Mouse (Mus musculus) ES-E14 (cell line): Measurements from ENCODE around the gene Ralgps1. TPM values are rescaled to one million over a fixed set of nuclear protein-coding genes. Genes with fewer than 3 reads are reported as not detected.

Source experiments
- DNase-seq: peaks from one replicate; pipeline ENCODE4 v3.0.0-alpha.2; 2013; ENCODE audit warnings: low read depth, low spot score
- H3K27ac ChIP-seq: 2 replicates; pipeline ENCODE4 v1.5.1; 2012; ENCODE audit warnings: low read depth, mild to moderate bottlenecking, low read length, moderate library complexity, mixed read lengths; ENCODE audit not compliant: poor library complexity, insufficient read depth, severe bottlenecking
- H3K36me3 ChIP-seq: 2 replicates; pipeline ENCODE4 v1.6.1; 2012; ENCODE audit warnings: mild to moderate bottlenecking, low read length, moderate library complexity, mixed read lengths; ENCODE audit not compliant: control insufficient read depth, poor library complexity, insufficient read depth, severe bottlenecking
- H3K4me1 ChIP-seq, 2 experiments: fragments of 150-350 bp in 1 of 2; sonication (generic) in 1 of 2; 2 replicates each; pipeline ENCODE4 v1.6.1; 2012; ENCODE audit warnings: low read length in 2 of 2, mild to moderate bottlenecking in 1 of 2, mixed read lengths in 1 of 2; ENCODE audit not compliant: control insufficient read depth in 2 of 2, insufficient read depth in 2 of 2, poor library complexity in 1 of 2
- H3K4me3 ChIP-seq, 2 experiments: fragments of 150-350 bp in 1 of 2; sonication (generic) in 1 of 2; 2 replicates each; pipeline ENCODE4 v1.5.1; 2012; ENCODE audit warnings: low read length in 2 of 2, low read depth in 1 of 2, mild to moderate bottlenecking in 1 of 2, mixed read lengths in 1 of 2; ENCODE audit not compliant: insufficient read depth in 1 of 2, poor library complexity in 1 of 2, severe bottlenecking in 1 of 2
- H3K9ac ChIP-seq: 2 replicates; pipeline ENCODE4 v1.6.1; 2012; ENCODE audit warnings: low read depth, mild to moderate bottlenecking, low read length, mixed read lengths; ENCODE audit not compliant: poor library complexity, insufficient read depth, severe bottlenecking
- H3K9me3 ChIP-seq: fragments of 150-350 bp; sonication (generic); 2 replicates; pipeline ENCODE4 v1.6.1; 2012; ENCODE audit warnings: low read depth, mild to moderate bottlenecking, low read length; ENCODE audit not compliant: control insufficient read depth, insufficient read depth
- CHD2 ChIP-seq: IDR thresholded peaks from 2 replicates; pipeline ENCODE4 v1.6.1; 2014; ENCODE audit warnings: mild to moderate bottlenecking, low read depth, low read length, inconsistent platforms
- HCFC1 ChIP-seq: IDR thresholded peaks from 2 replicates; pipeline ENCODE4 v1.6.1; 2012; ENCODE audit warnings: low read length, inconsistent platforms, borderline replicate concordance; ENCODE audit not compliant: insufficient read depth
- MAFK ChIP-seq: IDR thresholded peaks from 2 replicates; pipeline ENCODE4 v1.6.1; 2014; ENCODE audit warnings: mild to moderate bottlenecking, low read depth, low read length, inconsistent platforms; ENCODE audit not compliant: insufficient read depth
- ZC3H11A ChIP-seq: IDR thresholded peaks from 2 replicates; pipeline ENCODE4 v1.6.1; 2012; ENCODE audit warnings: low read depth, mild to moderate bottlenecking, inconsistent platforms, low read length, borderline replicate concordance
- ZNF384 ChIP-seq: IDR thresholded peaks from 2 replicates; pipeline ENCODE4 v1.6.1; 2012; ENCODE audit warnings: low read depth, low read length, inconsistent platforms
- in situ Hi-C, 2 experiments: fragments of 600-800 bp; cut with MboI; formaldehyde crosslinking; loops; one replicate each; pipeline ENCODE4 v1.15.1; 2025; ENCODE audit warnings: low sequenced_read_pairs in 2 of 2, inconsistent platforms in 1 of 2; ENCODE audit not compliant: unreplicated experiment in 2 of 2
- total RNA-seq: library from RNA; depleted of rRNA; stranded (reverse); fragments of 300-350 nt; gene quantifications from 2 replicates; pipeline ENCODE4 v1.2.3, GENCODE M21; 2012

Gene Ralgps1
- total RNA-seq, 1 experiment, result 5.4 TPM

DNA sequence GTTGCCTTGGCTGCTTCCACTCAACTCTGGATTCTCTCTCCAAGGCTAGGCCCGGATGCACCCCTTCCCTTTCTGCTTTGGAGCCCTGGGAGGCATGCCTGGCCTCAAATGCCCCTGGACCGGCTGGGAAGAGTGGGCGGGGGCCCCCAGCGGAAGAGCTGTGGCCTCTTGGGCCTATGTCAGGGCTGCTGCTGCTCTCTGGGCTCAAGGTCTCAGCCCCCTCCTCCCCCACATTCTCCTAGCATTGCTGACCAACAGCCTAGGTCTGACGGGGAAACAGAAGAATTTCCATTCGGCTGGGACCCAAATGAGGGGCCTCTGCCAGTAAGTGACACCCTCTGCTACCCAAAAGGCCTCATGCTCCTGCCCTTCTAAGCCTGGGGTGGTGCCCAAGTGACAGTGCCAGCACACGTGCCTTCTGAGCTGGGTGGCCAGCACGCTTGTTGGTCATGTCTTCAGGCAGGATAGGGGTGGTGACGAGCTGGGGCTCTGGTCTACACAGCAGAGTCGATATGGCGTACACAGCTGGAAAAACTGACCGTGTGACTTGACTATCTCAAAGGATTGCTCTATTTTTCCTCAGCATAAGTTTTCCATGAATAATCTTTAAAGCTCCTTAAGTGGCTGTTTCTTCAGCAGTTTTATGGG is 210.8 kb downstream of the Ralgps1 start:
- no peak overlapping the region for H3K4me3 ChIP-seq
- H3K27ac ChIP-seq, result no peak overlapping the region
- no peaks in the 10 kb centered on the region for H3K9me3 ChIP-seq
- in situ Hi-C loops, result no loop called here
- no peaks in the 10 kb centered on the region; the same call in 1 of the 2 replicates for H3K36me3 ChIP-seq
- H3K9ac ChIP-seq, result no peak overlapping the region
- DNase-seq, result no peak
- H3K4me1 ChIP-seq, result peaks cover 0 to 15% of the 10 kb centered on the region in 2 experiments; a peak in 2 of 4 replicates
- TF ChIP-seq CHD2 (no peak), MAFK (no peak), ZNF384 (no peak), HCFC1 (no peak), ZC3H11A (no peak)

GRCm38 (mm10) chr2:33159593-33159992 is 211.7 kb downstream of the Ralgps1 start:
- Histone ChIP-seq H3K27ac (no peak overlapping the region), H3K4me1 (peaks cover 0 to 15% of the 10 kb centered on the region in 2 experiments; a peak in 2 of 4 replicates), H3K9me3 (no peaks in the 10 kb centered on the region), H3K4me3 (no peak overlapping the region), H3K9ac (no peak overlapping the region), H3K36me3 (no peaks in the 10 kb centered on the region; the same call in 1 of the 2 replicates)
- TF ChIP-seq HCFC1 (no peak), CHD2 (no peak), MAFK (no peak), ZC3H11A (no peak), ZNF384 (no peak)
- peak; percentile 48 for DNase-seq
- in situ Hi-C loops, result loop anchor here (5.0 to 10.0 kb wide), 2 partner anchors 193 to 195 kb away; no protein-coding TSS in a partner anchor

DNA sequence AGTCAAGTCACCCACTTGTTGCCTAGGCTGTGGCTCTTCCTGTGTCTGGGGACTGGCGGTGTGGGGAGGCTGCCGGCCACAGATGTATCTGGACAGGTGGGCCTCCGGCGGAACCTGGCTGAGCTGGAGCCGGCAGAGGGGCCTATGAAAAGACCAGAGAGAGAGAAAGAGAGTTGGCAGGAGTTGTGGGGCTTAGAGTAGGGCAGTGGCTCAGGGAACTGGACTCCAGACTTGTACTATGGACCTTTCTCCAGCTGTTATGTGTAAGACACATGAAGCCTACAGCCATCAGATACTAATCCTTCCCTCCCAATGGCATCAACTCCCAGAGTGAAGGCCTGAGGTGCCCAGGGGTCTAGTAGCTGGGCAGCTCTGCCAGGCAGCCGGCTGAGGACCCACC is 212.4 kb downstream of the Ralgps1 start:
- Histone ChIP-seq H3K4me1 (peaks cover 0 to 15% of the 10 kb centered on the region in 2 experiments; a peak in 2 of 4 replicates), H3K4me3 (no peak overlapping the region), H3K9ac (no peak overlapping the region), H3K9me3 (no peaks in the 10 kb centered on the region), H3K27ac (no peak overlapping the region), H3K36me3 (no peaks in the 10 kb centered on the region; the same call in 1 of the 2 replicates)
- no peak for TF ChIP-seq MAFK
- no peak for TF ChIP-seq CHD2
- TF ChIP-seq ZNF384, result no peak
- no peak for TF ChIP-seq HCFC1
- TF ChIP-seq ZC3H11A, result no peak
- in situ Hi-C loops, result loop anchor here (5.0 to 10.0 kb wide), 2 partner anchors 193 to 196 kb away; no protein-coding TSS in a partner anchor
- DNase-seq, result no peak

DNA sequence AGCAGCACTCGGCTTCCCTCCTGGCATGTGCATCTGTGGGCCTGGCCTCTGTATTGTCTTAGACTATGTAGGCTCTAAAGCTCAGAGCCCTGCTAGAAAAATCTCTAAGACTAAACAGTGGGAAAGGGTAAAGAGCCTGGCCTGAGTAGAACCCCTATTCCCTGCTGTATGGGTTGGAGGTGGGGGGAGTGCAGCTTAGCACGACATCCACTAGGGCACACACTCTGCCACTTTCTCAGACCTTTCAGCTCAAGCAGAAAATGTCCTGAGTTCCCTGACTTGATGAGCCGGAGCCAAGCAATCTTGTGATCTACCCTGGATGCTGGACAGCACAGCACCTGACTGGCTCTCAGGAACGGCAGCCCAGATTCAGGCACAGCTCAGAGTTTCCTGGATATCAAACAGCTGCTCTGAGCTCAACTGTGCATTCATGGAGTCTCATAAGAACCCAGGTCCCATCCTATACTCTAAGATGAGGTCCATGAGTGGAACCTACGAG is 215.0 kb downstream of the Ralgps1 start:
- TF ChIP-seq MAFK, result no peak
- TF ChIP-seq CHD2, result no peak
- no peak for TF ChIP-seq ZC3H11A
- TF ChIP-seq HCFC1, result no peak
- no peak for TF ChIP-seq ZNF384
- Histone ChIP-seq H3K4me3 (no peak overlapping the region), H3K9me3 (no peaks in the 10 kb centered on the region), H3K27ac (no peak overlapping the region), H3K9ac (no peak overlapping the region), H3K36me3 (no peaks in the 10 kb centered on the region; the same call in 1 of the 2 replicates), H3K4me1 (peaks cover 0 to 15% of the 10 kb centered on the region in 2 experiments; a peak in 2 of 4 replicates)
- in situ Hi-C loops, result loop anchor here (5.0 to 10.0 kb wide), 2 partner anchors 196 to 198 kb away; no protein-coding TSS in a partner anchor
- DNase-seq, result no peak
